Mouse (Mus musculus): Measurements from ENCODE around the gene Dcaf17. TPM values are rescaled to one million over a fixed set of nuclear protein-coding genes. Genes with fewer than 3 reads are reported as not detected.
A peak's percentile ranks its signal among the peaks of the same experiment; 100 is the strongest.

Dcaf17 gene
- total and polyA plus RNA-seq, 2 experiments from 2014 or later = 12.3 to 20.5 TPM

- WGBS = 63% methylated on average over 18 of the region's 18 CpGs
- Histone ChIP-seq H3K9me3 (ENCODE audit: low read length) (no peaks in the 10 kb centered on the region), H3K4me2 (ENCODE audit: low read depth, low read length) (no peak overlapping the region), H3K9ac (replicated peaks; ENCODE audit: low read length) (no peak overlapping the region), H3K4me1 (ENCODE audit: insufficient read depth, low read length) (no peaks in the 10 kb centered on the region), H3K4me3 (ENCODE audit: low read length) (no peak overlapping the region), H3K27ac (no peak overlapping the region), H3K36me3 (ENCODE audit: insufficient read depth, low read length) (no peaks in the 10 kb centered on the region), H3K27me3 (ENCODE audit: insufficient read depth, low read length) (no peaks in the 10 kb centered on the region)
- no peak for TF ChIP-seq CTCF (IDR thresholded peaks at IDR 0.05; ENCODE audit: low read depth)
- DNase-seq (ENCODE audit: low spot score) (no peak), ATAC-seq (no peak)
Measured at GRCm38 (mm10) chr2:71031973-71032794, 22.9 kb upstream of the Dcaf17 start.

DNA sequence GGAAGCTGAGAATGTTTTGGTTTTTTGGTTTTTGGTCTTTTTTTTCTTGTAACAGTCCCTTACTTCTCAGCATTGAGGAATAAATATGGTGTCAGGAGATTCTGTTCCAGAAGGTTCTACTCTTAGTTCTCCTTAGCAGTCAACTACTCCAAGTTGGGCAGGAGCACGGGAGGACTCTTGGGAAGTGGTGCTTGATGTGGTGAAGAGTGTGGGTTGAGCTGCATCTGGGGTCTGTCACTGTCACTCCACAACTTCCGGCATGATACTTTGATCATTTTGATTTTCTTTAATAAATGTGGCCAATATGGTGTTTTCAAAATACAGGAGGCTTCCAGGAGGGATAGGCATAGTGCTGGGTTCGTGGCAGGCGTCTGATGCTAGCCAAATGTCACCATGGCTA is 22.1 kb upstream of the Dcaf17 start:
- Histone ChIP-seq H3K27me3 (ENCODE audit: insufficient read depth, low read length) (no peaks in the 10 kb centered on the region), H3K4me2 (ENCODE audit: low read depth, low read length) (no peak overlapping the region), H3K36me3 (ENCODE audit: insufficient read depth, low read length) (no peaks in the 10 kb centered on the region), H3K27ac (no peak overlapping the region), H3K4me3 (ENCODE audit: low read length) (no peak overlapping the region), H3K9me3 (ENCODE audit: low read length) (no peaks in the 10 kb centered on the region), H3K9ac (replicated peaks; ENCODE audit: low read length) (no peak overlapping the region), H3K4me1 (ENCODE audit: insufficient read depth, low read length) (no peaks in the 10 kb centered on the region)
- DNase-seq (ENCODE audit: low spot score) = no peak
- TF ChIP-seq CTCF (IDR thresholded peaks at IDR 0.05; ENCODE audit: low read depth) = no peak
- 87% methylated on average over 4 of the region's 4 CpGs for WGBS
- no peak for ATAC-seq

DNA sequence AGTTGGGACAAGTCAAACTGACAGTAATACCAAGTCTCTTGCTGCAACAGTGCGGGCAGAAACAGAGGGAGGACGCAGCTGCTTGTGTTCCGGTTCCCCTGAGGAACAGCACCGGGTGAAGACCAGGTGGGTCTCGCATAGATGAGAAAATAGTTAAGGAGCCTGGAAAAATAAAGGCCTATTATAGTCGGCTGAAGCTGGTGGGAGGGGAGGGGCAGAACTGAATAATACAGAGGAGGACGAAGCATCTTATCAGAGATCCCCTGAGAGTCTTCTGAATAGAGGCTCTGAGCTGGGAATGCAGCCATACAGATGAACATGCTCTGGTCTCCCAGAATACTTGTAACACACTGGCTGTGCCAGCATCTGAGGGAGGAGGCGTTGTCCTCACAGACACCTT is 21.1 kb upstream of the Dcaf17 start:
- Histone ChIP-seq H3K27ac (no peak overlapping the region), H3K36me3 (ENCODE audit: insufficient read depth, low read length) (no peaks in the 10 kb centered on the region)

DNA sequence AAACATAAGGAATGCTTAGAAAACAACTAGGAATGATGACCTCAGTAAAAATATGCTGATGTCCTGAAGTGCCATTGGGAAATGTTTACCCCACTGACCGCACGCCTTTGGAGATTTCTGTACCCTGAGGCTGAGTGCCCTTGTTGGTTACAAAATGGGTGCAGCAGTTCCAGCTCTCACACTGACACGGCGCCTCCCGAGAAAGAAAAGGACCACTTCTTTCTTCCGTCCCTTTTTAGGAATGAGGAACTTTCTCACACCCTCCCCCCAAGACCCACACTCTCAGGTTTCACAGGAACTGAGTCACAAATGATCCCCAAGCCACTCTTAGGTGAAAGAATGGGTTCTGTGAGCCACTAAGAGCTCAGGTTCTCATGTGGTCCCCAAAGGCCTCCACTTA is 17.7 kb upstream of the Dcaf17 start:
- no peaks in the 10 kb centered on the region for H3K4me1 ChIP-seq (ENCODE audit: insufficient read depth, low read length)
- no peak overlapping the region for H3K4me3 ChIP-seq (ENCODE audit: low read length)
- no peaks in the 10 kb centered on the region for H3K36me3 ChIP-seq (ENCODE audit: insufficient read depth, low read length)
- WGBS = 87% methylated on average over 6 of the region's 6 CpGs
- H3K9me3 ChIP-seq (ENCODE audit: low read length) = no peaks in the 10 kb centered on the region
- DNase-seq (ENCODE audit: low spot score) = no peak
- no peak for ATAC-seq
- no peak overlapping the region for H3K27ac ChIP-seq
- no peak overlapping the region for H3K9ac ChIP-seq (replicated peaks; ENCODE audit: low read length)
- H3K4me2 ChIP-seq (ENCODE audit: low read depth, low read length) = no peak overlapping the region
- no peak for TF ChIP-seq CTCF (IDR thresholded peaks at IDR 0.05; ENCODE audit: low read depth)
- H3K27me3 ChIP-seq (ENCODE audit: insufficient read depth, low read length) = no peaks in the 10 kb centered on the region

More for the DNA sequence above, 21.1 kb upstream of the Dcaf17 start:
- 32% methylated on average over 8 of the region's 8 CpGs for whole genome bisulfite sequencing
- Histone ChIP-seq H3K9me3 (ENCODE audit: low read length) (no peaks in the 10 kb centered on the region), H3K4me2 (ENCODE audit: low read depth, low read length) (no peak overlapping the region), H3K4me1 (ENCODE audit: insufficient read depth, low read length) (no peaks in the 10 kb centered on the region), H3K4me3 (ENCODE audit: low read length) (no peak overlapping the region), H3K27me3 (ENCODE audit: insufficient read depth, low read length) (no peaks in the 10 kb centered on the region), H3K9ac (replicated peaks; ENCODE audit: low read length) (no peak overlapping the region)
- TF ChIP-seq CTCF (IDR thresholded peaks at IDR 0.05; ENCODE audit: low read depth) = no peak
- ATAC-seq (peak; percentile 32; the same call in 1 of the 2 replicates), DNase-seq (ENCODE audit: low spot score) (peak; percentile 31)

DNA sequence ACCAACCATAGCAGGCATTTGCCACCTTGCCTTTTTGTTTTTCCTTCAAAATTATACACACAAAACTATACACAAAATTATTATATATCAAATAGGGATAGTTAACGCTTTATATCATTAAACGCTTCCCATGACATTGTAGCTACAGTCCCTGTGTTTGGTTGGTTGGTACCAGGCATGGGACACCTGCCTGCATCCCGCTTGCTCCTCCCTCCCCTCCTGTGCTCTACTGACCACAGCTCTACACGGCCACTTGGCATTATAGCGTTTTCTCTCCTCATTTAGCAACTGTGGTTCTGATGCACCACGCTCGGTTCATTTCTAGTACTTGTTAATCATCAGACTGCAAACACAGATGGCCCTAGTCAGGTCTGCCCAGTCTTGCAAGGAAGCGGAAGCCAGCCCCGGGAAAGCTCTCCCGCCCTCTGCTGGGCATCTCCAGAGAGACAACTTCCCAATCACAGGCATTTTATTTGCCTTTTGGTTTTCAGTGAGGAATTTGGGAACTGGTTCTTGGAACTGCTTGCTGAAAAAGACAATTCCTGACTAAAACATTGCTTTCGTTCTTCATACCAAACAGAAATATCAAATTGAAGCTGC is 15.5 kb upstream of the Dcaf17 start:
- no peak overlapping the region for H3K27ac ChIP-seq
- ATAC-seq = peak; percentile 89
- no peak overlapping the region for H3K4me3 ChIP-seq (ENCODE audit: low read length)
- H3K4me1 ChIP-seq (ENCODE audit: insufficient read depth, low read length) = no peaks in the 10 kb centered on the region
- no peaks in the 10 kb centered on the region for H3K36me3 ChIP-seq (ENCODE audit: insufficient read depth, low read length)
- no peak overlapping the region for H3K9ac ChIP-seq (replicated peaks; ENCODE audit: low read length)
- no peaks in the 10 kb centered on the region for H3K27me3 ChIP-seq (ENCODE audit: insufficient read depth, low read length)
- peak overlapping the region; percentile 37 for H3K4me2 ChIP-seq (ENCODE audit: low read depth, low read length)
- 34% methylated on average over 11 of the region's 11 CpGs for WGBS
- peak; percentile 90 for TF ChIP-seq CTCF (IDR thresholded peaks at IDR 0.05; ENCODE audit: low read depth)
- peak; percentile 89 for DNase-seq (ENCODE audit: low spot score)
- no peaks in the 10 kb centered on the region for H3K9me3 ChIP-seq (ENCODE audit: low read length)

DNA sequence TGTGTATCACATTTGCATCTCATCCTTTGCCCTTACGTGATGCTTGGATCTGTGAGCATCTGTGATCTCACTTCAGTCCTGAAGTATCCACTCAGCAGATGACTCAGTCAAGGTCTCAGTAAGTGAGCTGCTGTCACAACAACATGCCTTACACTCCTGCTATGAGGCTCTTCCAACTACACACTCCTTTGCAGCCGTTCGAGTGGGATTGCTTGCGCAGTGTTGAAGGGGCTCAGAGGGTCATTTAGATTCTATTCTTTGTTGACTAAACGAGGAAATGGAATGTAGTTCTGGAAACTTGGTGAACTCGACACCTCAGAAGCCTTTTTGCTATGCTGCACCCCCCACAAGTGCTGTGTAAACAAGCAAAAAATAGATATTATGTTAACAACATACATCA is 9.0 kb upstream of the Dcaf17 start:
- H3K36me3 ChIP-seq (ENCODE audit: insufficient read depth, low read length) = no peaks in the 10 kb centered on the region
- no peak overlapping the region for H3K9ac ChIP-seq (replicated peaks; ENCODE audit: low read length)
- 79% methylated on average over 6 of the region's 6 CpGs for WGBS
- no peaks in the 10 kb centered on the region for H3K9me3 ChIP-seq (ENCODE audit: low read length)
- H3K4me2 ChIP-seq (ENCODE audit: low read depth, low read length) = no peak overlapping the region
- H3K27ac ChIP-seq = no peak overlapping the region
- ATAC-seq (no peak), DNase-seq (ENCODE audit: low spot score) (no peak)
- no peaks in the 10 kb centered on the region for H3K4me1 ChIP-seq (ENCODE audit: insufficient read depth, low read length)
- TF ChIP-seq CTCF (IDR thresholded peaks at IDR 0.05; ENCODE audit: low read depth) = no peak
- no peak overlapping the region for H3K4me3 ChIP-seq (ENCODE audit: low read length)
- H3K27me3 ChIP-seq (ENCODE audit: insufficient read depth, low read length) = no peaks in the 10 kb centered on the region
